Mouse (Mus musculus) megakaryocyte progenitor cell, adult 5-6 weeks (primary cell): ENCODE measurements at regions not wholly inside any gene's neighbourhood (a gene's known extent, or its start where the extent isn't known, plus 50 kb on each side); places are given as distances from the start of the nearest gene placed in this dataset.

Source experiments
- ATAC-seq: replicated peaks from 2 replicates; pipeline ENCODE4 v1.8.0; 2016; ENCODE audit warnings: mild to moderate bottlenecking, moderate TSS enrichment, inconsistent platforms; ENCODE audit not compliant: poor library complexity

DNA sequence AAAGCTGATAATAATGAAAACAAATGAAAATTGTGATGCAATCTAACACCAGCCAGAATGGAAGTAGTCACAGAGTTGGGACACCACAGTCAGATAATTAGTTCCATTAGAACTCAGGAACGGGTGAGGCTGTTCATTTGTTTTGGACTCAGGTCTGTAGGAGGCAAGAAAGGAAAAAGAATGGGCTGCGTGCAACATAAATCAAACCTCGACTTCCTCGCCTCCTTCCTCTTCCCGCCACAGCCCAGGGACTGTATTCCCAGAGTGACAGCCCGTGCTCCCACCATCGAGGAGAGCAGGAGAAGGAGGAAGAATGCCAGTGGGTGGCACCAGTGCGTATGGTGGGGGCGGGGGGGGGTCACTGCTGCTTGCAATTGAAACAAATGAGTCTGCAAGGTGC is 339.2 kb upstream of the 4930535I16Rik start:
- no peak for ATAC-seq

DNA sequence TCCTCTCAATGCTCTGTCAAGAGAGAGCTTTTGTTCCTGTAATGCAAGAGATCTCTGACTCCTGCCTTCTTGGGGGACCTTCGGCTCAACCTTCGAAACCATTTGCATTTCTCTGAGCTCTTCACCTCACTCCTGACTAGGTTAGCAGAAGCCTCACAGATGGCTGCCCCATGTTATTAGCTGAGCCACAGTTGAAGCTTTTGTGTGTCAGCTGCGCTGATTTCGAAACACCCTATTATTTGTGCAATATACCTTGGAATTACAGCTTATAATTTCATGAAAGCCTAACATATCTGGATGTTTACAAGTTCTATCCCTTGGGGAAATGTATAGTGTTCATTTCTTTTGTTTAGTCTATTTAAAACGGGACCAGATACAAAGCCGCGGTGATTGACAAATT is 338.7 kb upstream of the 4930535I16Rik start:
- no peak for ATAC-seq

DNA sequence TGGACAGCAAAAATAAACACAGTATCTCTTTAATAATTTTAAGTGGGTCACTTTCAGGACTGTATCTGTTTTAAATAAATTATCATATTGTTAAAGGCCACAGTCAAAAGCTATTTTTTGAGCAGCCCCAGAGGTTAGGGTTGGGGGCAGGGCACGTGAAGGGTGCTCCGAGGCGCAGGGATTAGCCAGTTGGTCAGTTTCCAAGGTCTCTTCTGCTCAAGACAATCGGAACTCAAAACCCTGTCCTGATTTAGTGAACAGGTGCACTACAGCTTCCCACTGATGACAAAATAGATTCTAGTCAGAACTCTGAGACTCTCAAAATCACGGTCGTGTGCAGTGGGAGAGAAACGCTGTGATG is 337.3 kb upstream of the 4930535I16Rik start:
- ATAC-seq = no peak

DNA sequence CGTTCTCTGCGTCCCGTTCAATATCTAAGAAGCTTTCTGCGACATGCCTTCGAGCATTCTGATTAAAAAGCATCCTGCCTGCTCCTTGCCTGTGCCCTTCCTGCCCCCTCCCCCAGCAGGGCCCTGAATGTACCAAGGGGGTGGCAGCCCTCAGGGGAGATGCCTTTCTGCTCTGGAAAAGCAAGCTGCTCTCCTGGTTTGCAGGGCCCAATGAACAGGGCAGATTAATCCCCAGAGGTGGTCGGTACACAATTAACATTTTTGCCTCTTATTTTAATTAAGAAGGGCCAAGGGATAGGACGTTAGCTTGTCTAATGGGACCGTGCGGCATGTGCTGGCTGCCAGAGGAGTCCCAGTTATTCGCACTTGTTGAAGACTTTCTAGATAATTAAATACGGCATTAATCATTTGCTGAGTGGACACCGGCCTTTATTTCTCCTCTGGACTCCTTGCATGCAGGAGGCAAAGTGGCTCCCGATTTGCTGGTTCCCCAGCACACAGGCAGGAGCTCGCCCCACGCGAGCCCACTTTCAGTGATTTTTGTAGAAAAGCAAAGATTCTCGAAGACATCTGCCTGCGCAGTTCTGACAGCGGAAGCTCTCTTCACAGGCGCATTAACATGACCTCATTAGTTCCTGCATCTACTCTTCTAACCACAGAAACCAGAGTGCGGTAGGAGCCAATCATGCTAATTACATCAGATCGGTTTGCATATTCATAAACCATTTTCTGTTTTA is 336.8 kb upstream of the 4930535I16Rik start:
- ATAC-seq = no peak

DNA sequence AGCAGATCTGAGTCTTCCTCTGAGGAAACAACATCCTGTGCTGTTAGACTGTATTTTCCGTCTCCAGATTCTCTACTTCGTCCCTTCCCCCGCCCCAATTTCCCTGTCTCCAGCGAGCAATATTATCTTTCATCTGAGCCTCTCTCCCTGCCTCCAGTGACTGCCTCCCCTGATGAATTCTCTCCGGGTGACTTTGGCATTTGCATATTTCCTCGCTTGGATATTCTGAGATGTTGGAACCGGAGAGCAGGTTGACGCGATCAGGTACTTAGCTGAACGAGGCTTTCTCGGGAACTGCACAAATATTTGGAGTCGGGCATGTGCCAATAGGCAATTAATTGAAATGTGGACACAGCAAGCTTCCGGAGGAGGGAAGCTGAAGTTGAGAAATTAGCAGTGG is 323.8 kb upstream of the 4930535I16Rik start:
- ATAC-seq = no peak

DNA sequence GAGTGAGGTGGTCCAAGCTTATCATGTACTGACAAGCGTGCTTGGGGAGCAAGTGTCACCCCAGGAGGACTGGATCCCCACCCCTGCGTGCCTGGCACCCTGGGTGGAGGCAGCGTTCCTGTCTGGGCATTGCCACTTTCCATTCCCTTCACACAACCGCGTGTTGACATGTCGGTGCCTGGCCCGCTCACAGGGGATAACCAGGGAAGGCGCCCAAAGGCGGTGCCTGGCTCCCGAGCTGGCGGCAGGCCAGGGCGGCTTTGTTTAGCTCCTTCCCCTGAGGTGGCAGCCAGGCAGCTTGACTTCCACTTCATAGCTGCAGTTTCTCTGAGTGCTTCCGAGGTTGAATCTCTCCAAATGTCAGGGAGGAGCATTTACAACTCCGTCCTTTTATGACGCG is 318.7 kb upstream of the 4930535I16Rik start:
- ATAC-seq = no peak

DNA sequence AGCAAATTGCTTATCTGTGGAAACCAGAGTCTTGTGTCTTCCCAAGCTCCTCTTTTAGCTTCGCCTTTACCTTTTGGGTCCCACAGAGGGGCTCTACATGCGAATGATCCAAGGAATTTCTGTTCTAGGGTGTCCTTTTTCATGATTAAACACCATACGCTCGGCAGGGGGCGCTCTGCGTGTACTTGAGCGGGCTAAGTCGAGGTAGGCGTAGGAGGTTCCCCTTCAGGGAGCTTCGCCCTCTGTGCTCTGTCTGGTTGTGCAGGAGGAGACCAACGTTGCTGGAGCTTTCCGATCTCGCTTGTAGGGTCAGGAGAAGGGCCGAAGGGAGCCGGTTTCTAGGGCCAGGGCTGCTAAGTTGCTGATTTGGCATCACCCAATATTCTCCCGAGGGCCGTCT is 310.7 kb upstream of the 4930535I16Rik start:
- ATAC-seq = peak; percentile 76

DNA sequence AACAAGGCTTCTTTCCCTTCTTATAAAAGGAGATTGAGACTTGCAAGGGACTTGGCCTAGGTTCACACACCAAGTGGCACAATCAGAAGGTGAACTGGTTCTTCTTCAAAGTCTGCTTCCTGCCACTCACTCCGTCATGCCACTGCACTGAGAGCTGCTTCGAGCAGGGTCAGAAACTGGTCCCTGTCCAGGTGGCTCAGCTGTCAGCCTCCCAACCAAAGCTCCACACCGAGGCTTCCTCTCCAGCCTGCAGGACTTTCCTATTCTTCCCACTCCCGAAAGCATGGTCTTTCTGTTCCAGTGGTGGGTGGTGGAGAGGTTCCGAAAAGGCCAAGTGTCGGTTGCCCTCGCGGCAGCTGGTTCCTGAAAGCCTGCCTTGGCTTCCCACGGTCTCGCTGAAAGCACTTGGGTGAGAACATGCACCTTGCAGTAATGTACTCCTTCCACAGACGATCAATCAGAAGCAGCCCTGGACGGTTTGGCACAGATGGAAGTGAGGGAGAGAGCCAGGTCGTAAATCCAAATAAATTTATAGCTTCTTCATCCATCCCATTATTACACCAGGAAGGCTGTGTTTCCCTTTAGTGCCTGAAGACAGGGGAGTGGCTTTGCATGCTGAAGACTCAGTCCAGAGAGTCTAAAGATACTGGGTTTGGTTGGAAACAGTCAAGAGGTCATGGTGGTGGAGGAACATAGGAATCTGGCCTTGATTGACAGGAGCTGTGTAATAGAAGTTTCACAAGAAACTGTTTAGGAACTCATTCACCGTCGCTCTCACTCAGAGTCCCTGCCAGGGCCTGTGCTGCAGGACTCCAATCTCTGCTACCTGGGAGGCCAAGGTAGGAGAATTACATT is 306.1 kb upstream of the 4930535I16Rik start:
- no peak for ATAC-seq

DNA sequence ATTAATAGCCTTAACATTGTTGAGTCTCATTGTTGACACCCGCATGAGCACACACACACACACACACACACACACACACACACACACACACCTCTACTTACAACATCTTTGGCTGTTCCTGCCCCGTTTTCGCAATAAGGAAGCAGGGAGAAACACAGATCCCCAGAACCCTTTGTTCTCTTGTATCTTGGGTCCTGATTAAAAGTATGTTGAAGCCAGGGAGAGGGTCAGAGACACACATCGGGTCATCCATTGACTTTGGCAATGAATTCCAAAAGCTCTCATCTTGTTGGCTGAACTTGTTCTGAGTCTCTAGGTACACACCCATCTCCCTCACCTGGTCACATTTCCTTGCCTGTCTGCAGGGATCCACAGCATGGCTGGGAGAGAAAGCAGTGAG is 303.9 kb upstream of the 4930535I16Rik start:
- no peak for ATAC-seq

DNA sequence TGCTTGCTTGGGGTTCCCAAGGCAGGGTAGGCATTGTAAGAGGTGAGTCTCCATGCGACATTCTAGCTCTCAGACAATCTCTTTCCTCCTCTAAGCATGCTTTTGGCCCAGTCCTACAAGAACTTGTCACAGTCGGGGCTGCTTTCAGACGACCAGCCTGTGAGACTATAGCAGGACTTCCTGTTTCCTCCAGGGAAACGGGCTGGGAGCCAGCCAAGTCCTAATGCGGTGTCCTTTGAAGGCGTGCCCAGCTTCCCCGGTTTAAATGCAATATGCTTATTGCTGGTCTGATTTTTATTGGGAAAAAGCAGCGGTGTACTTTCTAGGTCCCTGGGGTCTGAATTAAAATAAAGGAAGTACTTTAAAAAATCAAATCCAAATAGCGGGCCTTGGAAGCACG is 299.4 kb upstream of the 4930535I16Rik start:
- no peak for ATAC-seq

DNA sequence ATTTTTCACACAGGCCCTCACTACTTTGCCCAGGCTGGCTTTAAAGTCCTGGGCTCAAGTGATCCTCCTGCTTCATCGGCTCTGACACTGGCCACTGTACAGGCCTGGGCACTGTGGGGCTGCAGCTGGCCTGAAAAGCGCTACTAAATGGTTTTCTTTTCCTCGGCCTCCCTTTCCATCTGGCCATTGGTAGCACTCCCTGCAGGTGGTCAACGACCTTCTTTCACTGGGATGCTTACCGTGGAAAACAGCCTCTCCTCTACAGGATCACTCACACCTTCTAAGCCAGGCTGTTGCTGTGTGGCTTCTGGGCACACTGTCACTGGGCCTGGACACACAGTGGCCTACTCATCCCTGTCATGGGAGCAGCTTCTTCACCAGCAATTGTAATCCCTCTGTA is 298.5 kb upstream of the 4930535I16Rik start:
- no peak for ATAC-seq

DNA sequence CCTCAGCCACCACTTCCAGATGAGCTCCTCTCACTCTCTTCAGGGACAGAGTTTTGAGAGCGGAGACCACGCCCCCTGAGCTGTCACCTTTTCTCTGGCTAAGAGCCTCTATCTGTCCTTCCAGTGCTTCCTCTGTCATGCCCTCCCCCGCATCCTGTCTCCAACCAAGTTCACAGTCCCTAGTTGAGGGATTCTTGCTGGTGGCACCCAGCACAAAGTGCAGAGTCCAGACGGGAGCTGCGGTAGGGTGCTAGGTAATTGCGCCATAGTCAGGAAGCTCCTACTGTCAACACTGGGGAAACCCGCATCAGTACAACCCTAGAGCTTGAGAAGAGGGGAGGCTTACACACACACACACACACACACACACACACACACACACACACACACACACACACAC is 297.3 kb upstream of the 4930535I16Rik start:
- no peak for ATAC-seq

DNA sequence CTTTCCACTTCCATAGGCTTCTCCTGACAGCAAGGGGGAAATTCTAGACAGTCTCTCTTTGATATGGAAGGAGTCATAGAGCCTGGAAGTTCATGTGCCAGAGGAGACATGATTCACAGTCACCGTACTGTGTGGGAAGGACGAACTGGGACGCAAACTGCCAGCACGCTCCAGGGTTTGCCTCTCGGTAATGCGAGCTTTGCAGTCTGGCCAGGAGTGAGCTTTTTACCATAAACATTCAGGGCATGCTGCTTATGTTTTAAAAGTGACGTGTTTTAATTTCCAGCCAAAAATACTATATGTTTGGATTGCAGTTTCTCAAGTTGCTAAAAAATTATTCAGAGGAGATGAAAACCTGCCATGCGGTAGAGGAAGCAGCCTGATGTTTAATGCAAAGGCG is 292.3 kb upstream of the 4930535I16Rik start:
- ATAC-seq = no peak

DNA sequence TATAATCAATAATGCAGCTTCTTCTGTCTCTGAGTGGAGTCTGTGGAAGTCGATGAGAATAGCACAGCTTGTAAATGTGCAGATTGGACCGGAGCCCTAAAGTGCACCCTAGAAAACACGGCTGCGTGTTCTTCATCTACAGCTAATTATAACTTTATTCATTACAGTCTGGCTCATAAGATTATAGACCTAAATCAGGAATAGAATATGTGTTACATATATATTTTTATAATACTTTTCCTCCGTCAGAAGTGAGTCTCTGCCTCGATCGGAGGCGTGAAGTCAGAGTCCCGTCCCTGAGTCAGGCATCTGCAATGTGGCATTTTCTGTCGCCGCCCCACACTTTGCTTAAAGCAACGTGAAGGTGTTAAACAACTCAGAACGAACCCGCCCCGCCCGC is 288.7 kb upstream of the 4930535I16Rik start:
- no peak for ATAC-seq

DNA sequence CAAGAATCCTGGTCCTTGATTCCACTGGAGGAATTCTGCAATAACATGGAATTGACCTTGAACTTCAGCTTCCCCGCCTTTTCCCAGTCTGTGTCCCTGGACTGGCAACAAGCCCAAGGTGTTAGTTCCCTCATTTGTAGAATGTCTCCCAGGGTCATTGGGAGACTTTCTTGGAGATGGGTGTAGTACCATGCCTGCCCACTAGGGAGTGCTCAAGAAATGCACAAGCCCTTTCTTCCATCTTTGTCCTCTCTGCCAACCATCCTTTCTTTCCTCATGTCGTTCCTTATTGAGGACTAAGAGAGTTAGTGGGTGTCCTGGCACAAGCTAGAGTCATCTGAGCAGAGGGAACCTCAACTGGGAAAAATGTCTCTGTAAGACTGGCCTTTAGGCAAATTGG is 285.9 kb upstream of the 4930535I16Rik start:
- no peak for ATAC-seq

DNA sequence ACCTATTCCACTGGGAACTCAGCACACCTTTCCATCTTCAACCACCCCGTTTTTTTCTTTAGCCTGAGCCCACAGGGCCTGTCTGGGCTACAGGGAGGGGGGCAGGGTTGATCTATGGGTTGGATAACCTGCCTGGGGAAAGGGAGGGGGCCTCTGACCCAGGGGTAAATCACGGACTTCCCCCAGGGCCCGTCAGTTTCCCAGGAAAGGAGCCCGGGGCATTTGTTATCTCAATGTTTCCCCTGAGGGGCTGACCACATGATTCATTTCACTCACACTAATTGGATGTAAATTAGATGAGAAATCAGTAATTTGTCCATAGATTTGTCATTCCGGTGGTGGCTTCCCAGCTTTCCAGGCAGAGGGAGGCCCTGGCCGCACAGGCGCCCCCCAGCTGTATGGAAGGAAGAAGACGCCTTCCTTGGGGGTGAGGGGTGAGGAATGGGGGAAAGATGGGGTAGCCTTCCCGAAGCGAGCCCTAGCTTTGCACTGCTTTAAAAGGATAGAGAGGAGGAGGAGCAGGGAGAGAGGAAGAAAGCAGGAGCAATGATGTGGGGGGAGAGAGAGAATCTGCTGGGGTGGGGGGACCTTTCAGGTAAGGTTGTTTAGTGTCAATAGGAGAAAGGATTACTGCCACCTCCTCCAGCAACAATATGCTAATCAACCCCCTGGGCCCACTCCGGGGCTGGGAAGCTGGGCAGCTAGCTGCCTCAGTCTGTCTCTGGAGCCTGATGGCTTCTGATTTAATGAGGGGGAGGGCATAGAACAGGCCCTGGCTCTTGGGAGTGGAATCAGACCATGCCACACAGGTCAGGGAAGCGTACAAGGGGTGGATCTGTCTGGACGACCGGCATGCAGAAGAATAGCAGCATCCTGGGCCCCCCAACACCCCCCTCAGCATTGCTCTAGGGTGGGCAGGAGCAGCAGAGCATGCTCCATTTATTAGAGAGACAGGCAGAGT is 282.3 kb upstream of the 4930535I16Rik start:
- no peak for ATAC-seq

DNA sequence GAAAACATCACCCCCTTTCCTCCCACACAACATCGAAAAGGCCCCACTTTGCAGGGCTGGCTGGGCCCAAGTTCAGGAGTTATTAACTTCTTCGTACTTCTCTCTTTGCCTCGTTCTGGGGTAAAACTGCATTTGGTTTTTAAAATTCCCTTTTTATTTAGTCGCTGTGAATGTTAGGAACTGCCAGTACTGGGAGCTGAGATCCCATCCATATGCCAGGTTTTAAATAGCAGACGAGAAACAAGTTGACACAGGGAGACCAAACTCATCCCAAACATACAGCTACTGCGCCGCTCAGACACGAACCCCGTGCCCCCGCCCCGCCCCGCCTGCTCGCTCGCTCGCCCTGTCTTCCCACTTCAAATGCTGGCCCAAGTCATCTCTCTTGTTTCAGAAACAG is 281.0 kb upstream of the 4930535I16Rik start:
- no peak for ATAC-seq

DNA sequence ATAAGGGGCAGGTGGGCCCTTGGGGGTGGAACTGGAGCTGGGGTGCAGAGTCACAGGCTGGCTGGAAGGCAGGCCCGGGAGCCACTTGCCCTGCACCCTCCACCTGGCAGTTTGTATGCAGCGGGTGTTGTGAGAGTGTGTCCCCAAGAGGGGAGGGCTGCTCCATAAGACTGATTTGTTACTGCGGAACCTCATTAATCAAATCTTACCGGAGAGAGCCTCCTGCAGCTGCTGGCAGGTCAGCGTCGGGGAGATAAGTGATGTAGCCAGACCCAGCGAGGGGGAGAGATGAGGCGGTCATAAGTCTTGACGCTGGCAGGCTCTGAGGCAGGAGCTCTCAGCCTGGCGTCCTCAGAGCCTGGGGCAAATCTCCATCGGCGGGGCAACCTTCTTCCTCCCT is 278.9 kb upstream of the 4930535I16Rik start:
- no peak for ATAC-seq

DNA sequence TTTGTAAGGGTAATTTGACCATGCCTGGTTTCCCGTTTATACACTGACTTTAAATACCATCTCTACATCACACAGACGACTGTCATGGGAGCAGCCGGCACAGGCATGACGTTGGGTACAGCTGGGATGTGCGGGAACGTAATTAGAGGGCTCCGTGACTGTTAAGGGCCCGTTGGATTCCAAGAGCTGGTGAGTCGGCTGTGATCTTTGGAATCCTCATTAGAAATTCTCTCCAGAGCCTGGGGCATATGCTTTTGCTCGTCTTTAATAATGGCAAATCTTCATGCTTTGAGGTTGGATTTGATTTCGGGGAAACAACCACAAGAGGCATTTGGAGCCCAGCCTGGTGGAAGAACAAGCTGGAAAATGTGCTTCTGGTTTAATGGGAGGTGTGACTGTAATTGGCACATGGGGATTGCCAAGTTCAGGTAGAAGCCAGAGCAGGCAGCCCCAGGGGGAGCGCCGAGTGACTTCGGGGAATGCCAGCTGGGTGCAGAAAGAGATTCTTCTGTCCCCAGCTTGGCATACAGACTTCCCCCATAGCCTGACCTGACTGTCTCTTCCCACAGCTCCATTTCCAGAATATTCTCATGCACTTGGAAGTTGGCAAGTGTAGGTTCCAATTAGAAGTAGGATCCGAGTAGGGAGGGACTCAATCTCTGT is 275.4 kb upstream of the 4930535I16Rik start:
- ATAC-seq = no peak

DNA sequence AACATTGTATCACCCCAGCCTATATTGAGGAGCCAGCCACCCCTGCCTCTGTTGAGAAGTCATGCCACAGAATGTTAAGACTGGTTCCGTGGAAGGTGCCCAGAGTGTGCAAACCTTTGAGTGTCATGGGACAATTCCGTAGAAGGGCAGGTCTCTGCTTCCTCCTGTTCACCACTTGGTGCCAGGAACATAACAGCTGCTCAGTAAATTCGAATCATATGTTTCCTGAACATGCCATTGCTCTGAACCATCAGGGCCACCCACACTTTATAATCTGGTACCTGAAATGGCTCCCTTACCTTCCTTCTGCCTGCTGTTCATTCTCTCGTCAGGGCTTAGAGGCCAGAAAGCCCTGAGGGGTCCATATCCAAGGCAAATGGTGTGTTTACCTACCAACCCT is 273.0 kb upstream of the 4930535I16Rik start:
- ATAC-seq = no peak

DNA sequence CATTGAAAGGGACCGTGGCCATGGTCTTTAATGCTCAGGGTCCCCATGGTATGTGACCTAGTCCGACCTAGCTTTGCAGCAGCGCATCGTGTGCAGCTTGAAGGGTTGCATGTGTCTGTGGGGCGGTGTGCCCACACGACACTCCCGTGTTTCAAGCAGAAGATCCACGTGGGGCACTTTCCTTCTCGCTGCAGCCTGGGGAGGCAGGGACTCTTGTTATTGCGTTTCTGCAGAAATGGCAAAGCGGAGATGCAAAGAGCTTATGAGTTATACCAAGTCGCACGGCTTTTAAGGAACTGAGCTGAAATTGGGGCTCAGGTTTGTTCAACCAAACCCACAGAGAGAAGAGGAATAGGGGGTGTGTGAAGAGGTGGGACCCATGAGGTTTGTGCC is 272.2 kb upstream of the 4930535I16Rik start:
- ATAC-seq = no peak
